In the genomic region with DNA sequence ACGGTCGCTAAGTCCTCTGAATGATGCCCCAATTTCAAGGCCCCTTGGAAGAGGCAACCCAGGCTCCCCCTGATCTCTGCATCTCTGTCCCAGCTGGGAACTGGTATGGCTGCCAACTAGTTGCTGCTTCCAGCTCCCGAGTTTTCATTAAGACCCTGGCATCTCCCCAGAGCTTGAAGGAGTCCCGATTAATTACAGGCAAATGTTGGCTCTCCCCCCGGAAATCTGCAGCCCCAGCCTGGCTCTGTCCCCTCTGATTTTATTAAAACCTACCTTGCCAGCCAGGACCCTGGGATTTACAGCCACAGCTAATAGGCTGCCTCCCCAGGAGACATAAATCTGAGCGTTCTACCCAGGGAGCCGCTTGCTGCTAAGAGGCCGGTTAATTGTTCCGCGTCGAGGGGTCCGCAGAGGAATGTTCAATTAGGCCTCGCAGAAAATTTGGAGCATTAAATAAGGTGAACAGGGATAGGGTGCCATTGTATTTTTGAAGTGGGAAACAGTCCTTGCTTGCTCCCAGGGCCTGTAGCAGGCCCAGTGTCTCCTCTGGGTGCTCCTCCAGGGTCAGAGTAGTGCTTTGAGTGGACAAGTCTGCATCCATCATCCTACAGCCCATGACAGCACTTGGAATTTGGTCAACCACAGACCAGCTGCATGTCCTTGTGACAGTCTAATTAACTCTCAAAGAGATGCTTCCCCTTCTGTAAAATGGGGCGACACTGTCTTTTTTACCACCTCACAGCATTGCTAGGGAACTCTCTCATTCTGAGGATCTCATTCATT, we compare ENCODE assay signal across 15 mouse cellular contexts. TPM values are rescaled to one million over a fixed set of nuclear protein-coding genes. Genes with fewer than 3 reads are reported as not detected.
A peak's percentile ranks its signal among the peaks of the same experiment; 100 is the strongest.
DNase-seq lines count a peak whose midpoint lies in the region; ATAC-seq and TF ChIP-seq lines count a peak whose summit lies in the region.
"Had no signal": no experiment of that assay in that cellular context is flagged by ENCODE, and none has a peak within 500 bp of the region (broad histone marks: within the 10 kb centered on the region; RNA-seq: fewer than 3 reads in every experiment).

No protein-coding gene starts in this region.

- TF ChIP-seq CTCF in forebrain, postnatal 0 days (IDR thresholded peaks at IDR 0.05; ENCODE audit: low read depth), result no peak

- DNase-seq in hindbrain, embryonic 14.5 days (ENCODE audit: low spot score), result peak; percentile 64
- no peak for DNase-seq in hindbrain, embryonic 11.5 days (ENCODE audit: low spot score)
- peak; percentile 75 for DNase-seq in forebrain, postnatal 0 days
- DNase-seq in left cerebral cortex, adult 11 months (ENCODE audit: low spot score), result peak; percentile 38
- DNase-seq in adrenal gland, postnatal 36 days, result no peak
- DNase-seq in spleen, adult 12 weeks (ENCODE audit: low spot score), result no peak
- DNase-seq: cerebellum, postnatal 25 days; gastrocnemius, adult 2 months had no signal

- no peaks in the 10 kb centered on the region for H3K36me3 ChIP-seq in hindbrain, embryonic 14.5 days (replicated peaks; ENCODE audit: control insufficient read depth, insufficient read depth)
- no peaks in the 10 kb centered on the region for H3K36me3 ChIP-seq in hindbrain, embryonic 11.5 days (ENCODE audit: control insufficient read depth, insufficient read depth, low read length)
- H3K36me3 ChIP-seq in forebrain, postnatal 0 days (ENCODE audit: insufficient read depth), result no peaks in the 10 kb centered on the region
- H3K36me3 ChIP-seq in neural tube, embryonic 13.5 days, result no peaks in the 10 kb centered on the region
- H3K36me3 ChIP-seq: intestine, embryonic 15.5 days; liver, embryonic 15.5 days; stomach, embryonic 15.5 days had no signal

- peak; percentile 79 for ATAC-seq in hindbrain, embryonic 14.5 days (ENCODE audit: low FRiP score)
- no peak for ATAC-seq in hindbrain, embryonic 11.5 days (ENCODE audit: low FRiP score)
- ATAC-seq in forebrain, postnatal 0 days, result peak; percentile 35
- peak; percentile 90 for ATAC-seq in neural tube, embryonic 13.5 days (ENCODE audit: low read depth)
- ATAC-seq in erythroblast, adult 5-6 weeks (replicated peaks; ENCODE audit: low FRiP score, poor library complexity, severe bottlenecking), result no peak
- ATAC-seq: intestine, embryonic 15.5 days had no signal

- 0 out of 2 replicates have a peak, but pooled peaks cover 19% of the 10 kb centered on the region for H3K27me3 ChIP-seq in hindbrain, embryonic 14.5 days (ENCODE audit: control insufficient read depth, insufficient read depth, low read length)
- peaks cover 2% of the 10 kb centered on the region; the same call in 1 of the 2 replicates for H3K27me3 ChIP-seq in hindbrain, embryonic 11.5 days (ENCODE audit: control insufficient read depth, insufficient read depth, low read length)
- no peaks in the 10 kb centered on the region for H3K27me3 ChIP-seq in forebrain, postnatal 0 days (ENCODE audit: insufficient read depth, low read length)
- H3K27me3 ChIP-seq in neural tube, embryonic 13.5 days, result peaks cover 72% of the 10 kb centered on the region
- H3K27me3 ChIP-seq: intestine, embryonic 15.5 days; liver, embryonic 15.5 days; stomach, embryonic 15.5 days had no signal

- no peak overlapping the region for H3K27ac ChIP-seq in hindbrain, embryonic 14.5 days
- no peak overlapping the region for H3K27ac ChIP-seq in hindbrain, embryonic 11.5 days (ENCODE audit: low read depth, low read length)
- H3K27ac ChIP-seq in forebrain, postnatal 0 days (ENCODE audit: low read depth, low read length), result no peak overlapping the region
- no peak overlapping the region for H3K27ac ChIP-seq in neural tube, embryonic 13.5 days (replicated peaks)
- H3K27ac ChIP-seq: gastrocnemius, adult 2 months; intestine, embryonic 15.5 days; liver, embryonic 15.5 days; stomach, embryonic 15.5 days had no signal

- H3K4me2 ChIP-seq in hindbrain, embryonic 14.5 days (replicated peaks), result no peak overlapping the region
- H3K4me2 ChIP-seq in hindbrain, embryonic 11.5 days (replicated peaks; ENCODE audit: low read depth, low read length), result no peak overlapping the region
- no peak overlapping the region for H3K4me2 ChIP-seq in forebrain, postnatal 0 days (ENCODE audit: low read depth)
- no peak overlapping the region for H3K4me2 ChIP-seq in neural tube, embryonic 13.5 days
- H3K4me2 ChIP-seq: intestine, embryonic 15.5 days; liver, embryonic 15.5 days; stomach, embryonic 15.5 days had no signal

- WGBS in hindbrain, embryonic 14.5 days, result 29% methylated on average over 14 of the region's 14 CpGs
- 62% methylated on average over 14 of the region's 14 CpGs for WGBS in hindbrain, embryonic 11.5 days
- 16% methylated on average over 14 of the region's 14 CpGs for WGBS in forebrain, postnatal 0 days
- WGBS in neural tube, embryonic 13.5 days, result 13% methylated on average over 14 of the region's 14 CpGs

- no peak overlapping the region for H3K4me3 ChIP-seq in hindbrain, embryonic 14.5 days (replicated peaks; ENCODE audit: low read length)
- no peak overlapping the region for H3K4me3 ChIP-seq in hindbrain, embryonic 11.5 days (ENCODE audit: low read depth, low read length)
- no peak overlapping the region for H3K4me3 ChIP-seq in forebrain, postnatal 0 days (ENCODE audit: low read depth, low read length)
- H3K4me3 ChIP-seq in neural tube, embryonic 13.5 days, result no peak overlapping the region
- H3K4me3 ChIP-seq: gastrocnemius, adult 2 months; intestine, embryonic 15.5 days; liver, embryonic 15.5 days; myocyte; stomach, embryonic 15.5 days had no signal

- H3K9ac ChIP-seq in hindbrain, embryonic 14.5 days, result no peak overlapping the region
- no peak overlapping the region for H3K9ac ChIP-seq in hindbrain, embryonic 11.5 days (ENCODE audit: low read depth, low read length)
- H3K9ac ChIP-seq in forebrain, postnatal 0 days, result no peak overlapping the region
- no peak overlapping the region for H3K9ac ChIP-seq in neural tube, embryonic 13.5 days
- H3K9ac ChIP-seq: intestine, embryonic 15.5 days; liver, embryonic 15.5 days; stomach, embryonic 15.5 days had no signal

- H3K9me3 ChIP-seq in hindbrain, embryonic 14.5 days (ENCODE audit: control insufficient read depth, low read length), result no peaks in the 10 kb centered on the region
- no peaks in the 10 kb centered on the region for H3K9me3 ChIP-seq in hindbrain, embryonic 11.5 days (ENCODE audit: control insufficient read depth, low read length)
- H3K9me3 ChIP-seq in forebrain, postnatal 0 days (ENCODE audit: low read length), result no peaks in the 10 kb centered on the region
- no peaks in the 10 kb centered on the region for H3K9me3 ChIP-seq in neural tube, embryonic 13.5 days
- H3K9me3 ChIP-seq: intestine, embryonic 15.5 days; liver, embryonic 15.5 days; stomach, embryonic 15.5 days had no signal

- H3K4me1 ChIP-seq in hindbrain, embryonic 14.5 days (replicated peaks; ENCODE audit: control insufficient read depth, insufficient read depth, low read length), result no peaks in the 10 kb centered on the region
- no peaks in the 10 kb centered on the region for H3K4me1 ChIP-seq in hindbrain, embryonic 11.5 days (replicated peaks; ENCODE audit: control insufficient read depth, insufficient read depth, low read length)
- H3K4me1 ChIP-seq in forebrain, postnatal 0 days (ENCODE audit: insufficient read depth), result no peaks in the 10 kb centered on the region
- H3K4me1 ChIP-seq in neural tube, embryonic 13.5 days (replicated peaks), result peaks cover 25% of the 10 kb centered on the region
- H3K4me1 ChIP-seq: intestine, embryonic 15.5 days; stomach, embryonic 15.5 days had no signal

RNA-seq across cellular contexts. Expression of gene Msx1, which starts 33.6 kb away (rescaled TPM):
- polyA plus RNA-seq in hindbrain, embryonic 14.5 days (2014; fragmentation: Nextera tagmentation; extraction: Ambion mirVana), result 25.4 and 37.4 TPM in 2 replicates
- polyA plus RNA-seq in hindbrain, embryonic 11.5 days (2014; fragmentation: Nextera tagmentation; extraction: Ambion mirVana), result 103 and 121 TPM in 2 replicates
- 7.0 and 7.4 TPM in 2 replicates for total RNA-seq in forebrain, postnatal 0 days (2014; rRNA removed)
- polyA plus RNA-seq in forebrain, postnatal 0 days (2015; fragmentation: Nextera tagmentation; extraction: Ambion mirVana), result 16.5 and 17.2 TPM in 2 replicates
- polyA plus RNA-seq in neural tube, embryonic 13.5 days (2015; fragmentation: Nextera tagmentation; extraction: Ambion mirVana), result 19.7 and 24.3 TPM in 2 replicates
- total RNA-seq in adrenal gland, postnatal 36 days (2021), result 1 to 10 TPM; 1.2 to 3.0 TPM
- not detected in 2 replicates for total RNA-seq in erythroblast, adult 5-6 weeks (2015; ENCODE audit: low replicate concordance)
- total RNA-seq in erythroblast, adult 5-6 weeks (2017; ENCODE audit: low replicate concordance), result not detected in 2 replicates
- total RNA-seq: CH12.LX had no signal

Comparison
In these comparisons a context has a peak if more than half of its experiments do, and no peak if none do; other contexts are left out.
1. ATAC-seq: peak in hindbrain, embryonic 14.5 days (single experiment), forebrain, postnatal 0 days (single experiment) and neural tube, embryonic 13.5 days (single experiment); none in hindbrain, embryonic 11.5 days (single experiment) and erythroblast, adult 5-6 weeks (single experiment).
2. DNase-seq: peak in hindbrain, embryonic 14.5 days (single experiment), forebrain, postnatal 0 days (single experiment) and left cerebral cortex, adult 11 months (single experiment); none in hindbrain, embryonic 11.5 days (single experiment), adrenal gland, postnatal 36 days (0 of 2) and spleen, adult 12 weeks (single experiment).